Mouse (Mus musculus) thymus, adult 2 months (tissue): ENCODE measurements around the gene Cd274.

ENCODE experiments used
- CTCF ChIP-seq: fragments of 200-500 bp; IDR thresholded peaks from 2 replicates; pipeline ENCODE4 v1.5.1; 2012; ENCODE audit warnings: mild to moderate bottlenecking, control low read depth, low read length, moderate library complexity, borderline replicate concordance; ENCODE audit not compliant: control insufficient read depth, poor library complexity, insufficient read depth; ENCODE audit errors: extremely low read depth
- POLR2A ChIP-seq: fragments of 200-500 bp; IDR thresholded peaks from 2 replicates; pipeline ENCODE4 v1.6.1; 2012; ENCODE audit warnings: mild to moderate bottlenecking, low read length, control low read depth, moderate library complexity; ENCODE audit not compliant: control insufficient read depth, poor library complexity, insufficient read depth; ENCODE audit errors: extremely low read depth

DNA sequence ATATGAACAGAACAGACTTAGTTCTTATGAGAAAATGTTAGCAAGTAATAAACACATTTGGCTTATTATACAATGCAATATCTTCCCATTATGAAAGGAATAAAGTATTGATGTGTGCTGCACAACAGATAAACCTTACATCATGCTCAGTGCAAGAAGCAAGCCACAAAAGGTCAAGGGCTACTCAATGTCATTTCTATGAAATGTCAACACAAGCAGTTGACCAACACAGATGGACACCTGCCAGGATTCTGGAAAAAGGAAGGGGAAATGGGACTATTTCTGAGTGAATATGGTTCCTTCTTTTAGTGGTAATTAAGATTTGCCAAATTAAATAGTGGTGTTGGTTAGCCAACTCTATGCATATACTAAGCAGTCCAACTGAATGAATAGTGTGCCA is 52.7 kb downstream of the Cd274 start:
- TF ChIP-seq CTCF: no peak
- TF ChIP-seq POLR2A: no peak
